Mouse (Mus musculus) ES-E14 (cell line): ENCODE results near the gene Mtmr14.

Experiments used
- HCFC1 ChIP-seq: IDR thresholded peaks from 2 replicates; pipeline ENCODE4 v1.6.1; 2012; ENCODE audit warnings: low read length, inconsistent platforms, borderline replicate concordance; ENCODE audit not compliant: insufficient read depth
- MAFK ChIP-seq: IDR thresholded peaks from 2 replicates; pipeline ENCODE4 v1.6.1; 2014; ENCODE audit warnings: mild to moderate bottlenecking, low read depth, low read length, inconsistent platforms; ENCODE audit not compliant: insufficient read depth
- ZC3H11A ChIP-seq: IDR thresholded peaks from 2 replicates; pipeline ENCODE4 v1.6.1; 2012; ENCODE audit warnings: low read depth, mild to moderate bottlenecking, inconsistent platforms, low read length, borderline replicate concordance
- ZNF384 ChIP-seq: IDR thresholded peaks from 2 replicates; pipeline ENCODE4 v1.6.1; 2012; ENCODE audit warnings: low read depth, low read length, inconsistent platforms

DNA sequence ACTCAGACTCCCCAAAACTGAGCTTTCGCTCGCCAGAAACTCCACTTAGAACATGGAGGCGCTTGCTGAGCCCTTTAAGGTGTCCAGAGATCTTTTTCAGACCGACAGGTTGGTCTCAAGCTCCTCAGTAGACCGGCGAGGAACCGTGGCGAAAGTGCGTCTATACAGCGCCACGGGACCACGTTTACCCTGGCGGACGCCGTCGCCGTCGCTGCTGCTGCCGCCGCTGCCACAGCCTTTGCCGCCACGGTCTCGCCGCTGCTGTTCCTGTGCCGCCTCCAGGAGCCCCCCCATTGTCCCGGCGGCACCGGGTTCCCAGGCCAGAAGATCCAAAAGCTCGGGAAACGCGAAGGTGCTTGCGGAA is 69.3 kb downstream of the Mtmr14 start, which contains the start of gene Brpf1:
- no peak for TF ChIP-seq ZNF384
- TF ChIP-seq ZC3H11A, result peak; percentile 100
- peak; percentile 75; the same call in 1 of the 2 replicates for TF ChIP-seq HCFC1
- TF ChIP-seq MAFK, result no peak
